Mouse (Mus musculus) heart, adult 2 months (tissue): ENCODE data around the gene Pdpr. TPM values are rescaled to one million over a fixed set of nuclear protein-coding genes. Genes with fewer than 3 reads are reported as not detected.

Experiments used
- DNase-seq, 2 experiments: peaks; one replicate each; pipeline ENCODE4 v3.0.0; 2021
- H3K27ac ChIP-seq: fragments of 200-600 bp; 2 replicates; pipeline ENCODE4 v1.8.1; 2022
- H3K27me3 ChIP-seq: fragments of 200-500 bp; 2 replicates; pipeline ENCODE4 v1.6.1; 2012; ENCODE audit warnings: mild to moderate bottlenecking, low read length, inconsistent platforms, mixed read lengths; ENCODE audit not compliant: control insufficient read depth, insufficient read depth
- H3K36me3 ChIP-seq: fragments of 200-500 bp; 2 replicates; pipeline ENCODE4 v1.6.1; 2012; ENCODE audit warnings: low read length, inconsistent platforms; ENCODE audit not compliant: control insufficient read depth, insufficient read depth
- H3K4me1 ChIP-seq: fragments of 200-500 bp; 2 replicates; pipeline ENCODE4 v1.6.1; 2011; ENCODE audit warnings: low read length; ENCODE audit not compliant: control insufficient read depth, insufficient read depth
- H3K4me3 ChIP-seq: fragments of 200-600 bp; 2 replicates; pipeline ENCODE4 v1.8.1; 2022
- H3K79me2 ChIP-seq: fragments of 200-500 bp; replicated peaks from 2 replicates; pipeline ENCODE4 v1.6.1; 2012; ENCODE audit warnings: mild to moderate bottlenecking, inconsistent platforms, low read length, moderate library complexity, mixed read lengths; ENCODE audit not compliant: control insufficient read depth, insufficient read depth
- H3K9ac ChIP-seq: fragments of 200-500 bp; 2 replicates; pipeline ENCODE4 v1.6.1; 2012; ENCODE audit warnings: low read depth, mild to moderate bottlenecking, control low read depth, inconsistent platforms, low read length, mixed read lengths
- CTCF ChIP-seq: fragments of 200-600 bp; IDR thresholded peaks from 2 replicates; pipeline ENCODE4 v1.8.1; 2022; ENCODE audit warnings: antibody characterized with exemption, mild to moderate bottlenecking, moderate library complexity
- EP300 ChIP-seq: fragments of 200-500 bp; IDR thresholded peaks from 2 replicates; pipeline ENCODE4 v1.6.1; 2011; ENCODE audit warnings: low read depth, low read length, control low read depth; ENCODE audit not compliant: insufficient read depth
- POLR2A ChIP-seq: fragments of 200-500 bp; IDR thresholded peaks from 2 replicates; pipeline ENCODE4 v1.6.1; 2011; ENCODE audit warnings: mild to moderate bottlenecking, low read depth, low read length, control low read depth; ENCODE audit not compliant: insufficient read depth
- WGBS: fragments of 180-500 bp; shearing (Covaris S2); methylation state at CpG from one replicate; pipeline ENCODE4 v1.1.7; 2018; 5-methylcytosine and 5-hydroxymethylcytosine counted together
- intact Hi-C: fragments of 180-260 bp; cut with DNase I; formaldehyde crosslinking; loops from one replicate; pipeline ENCODE4 v1.15.1; 2025
- long read RNA-seq: library from polyadenylated mRNA; stranded (forward); transcript quantifications from one replicate; pipeline ENCODE4 v2.0.0, GENCODE M21; 2021
- polyA plus RNA-seq: library from polyadenylated mRNA; depleted of rRNA; stranded (reverse); fragments of >200 nt; gene quantifications from 2 replicates; pipeline ENCODE4 v1.2.3, GENCODE M21; 2012; rRNA removed
- total RNA-seq, 2 experiments: library from RNA; stranded (reverse); gene quantifications; 2 replicates each; pipeline ENCODE4 v1.2.3; 2021

The Pdpr gene
- total RNA-seq = 100 to 1,000 TPM in 1 of 2 experiments, 10 to 100 TPM in 1; 88.3 to 114 TPM
- 28.5 and 55.3 TPM in 2 replicates for polyA plus RNA-seq
- long read RNA-seq, full-length matches to known transcripts = 5 of 42 reads
- long read RNA-seq, partial matches to known transcripts = 3 of 42 reads
- long read RNA-seq, other reads (novel, unspliced or antisense) = 34 of 42 reads

- Histone ChIP-seq H3K4me3 (peak within 1 kb of the TSS; percentile 92), H3K79me2 (no peaks in the 10 kb centered on the region; the same call in none of the 2 replicates), H3K27ac (peak within 1 kb of the TSS; percentile 97), H3K9ac (peak within 1 kb of the TSS; percentile 91), H3K4me1 (peaks cover 5% of the 10 kb centered on the region), H3K27me3 (no peaks in the 10 kb centered on the region), H3K36me3 (peaks cover 5% of the 10 kb centered on the region; the same call in 1 of the 2 replicates)
- 6% methylated on average over 66 of the region's 72 CpGs for WGBS
- TF ChIP-seq POLR2A (peak; percentile 75), EP300 (no peak), CTCF (no peak)
- DNase-seq = peak; percentile 95 to 96
- intact Hi-C loops = loop anchor here (2.0 kb wide), 1 partner anchor 37 kb away; the partner anchor contains the start of gene Exosc6
Measured at GRCm38 (mm10) chr8:111093865-111094718, at the start of gene Pdpr. Gene Pdpr, plus strand, starts transcription at chr8:111094630.

- WGBS = 96% methylated on average over 2 of the region's 2 CpGs
Measured at GRCm38 (mm10) chr8:111048694-111049093, 45.7 kb upstream of the Pdpr start.

DNA sequence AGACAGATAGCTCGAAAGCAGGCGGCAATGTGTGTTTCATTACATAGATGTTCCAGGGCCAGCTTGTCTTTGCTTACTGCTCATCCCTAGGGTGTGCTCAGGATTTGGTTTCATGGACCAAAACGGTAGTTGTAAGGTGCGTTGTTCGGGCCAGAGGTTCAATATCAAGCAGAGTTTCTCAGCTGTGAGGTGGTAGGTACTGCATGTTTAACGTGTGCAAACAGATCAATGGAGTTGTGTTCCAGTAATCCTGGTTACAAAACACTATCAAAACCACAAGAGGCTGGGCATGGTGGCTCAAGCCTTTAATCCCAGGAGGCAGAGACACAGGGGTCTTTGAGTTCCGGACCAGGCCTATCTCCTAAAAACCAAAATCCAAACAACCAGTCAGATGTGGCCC, 45.3 kb upstream of the Pdpr start:
- Histone ChIP-seq H3K27ac (no peak overlapping the region), H3K4me1 (no peaks in the 10 kb centered on the region), H3K9ac (no peak overlapping the region), H3K79me2 (no peaks in the 10 kb centered on the region), H3K4me3 (no peak overlapping the region), H3K36me3 (no peaks in the 10 kb centered on the region), H3K27me3 (no peaks in the 10 kb centered on the region)
- DNase-seq = no peak
- TF ChIP-seq POLR2A = no peak
- TF ChIP-seq CTCF = no peak
- intact Hi-C loops = no loop called here
- WGBS = 95% methylated on average over 7 of the region's 7 CpGs

More at GRCm38 (mm10) chr8:111048694-111049093, 45.7 kb upstream of the Pdpr start:
- no peaks in the 10 kb centered on the region for H3K27me3 ChIP-seq
- no peaks in the 10 kb centered on the region for H3K4me1 ChIP-seq
- intact Hi-C loops = no loop called here
- no peak overlapping the region for H3K4me3 ChIP-seq
- DNase-seq = no peak
- no peak overlapping the region for H3K27ac ChIP-seq
- no peaks in the 10 kb centered on the region for H3K36me3 ChIP-seq
- TF ChIP-seq POLR2A (no peak), EP300 (no peak), CTCF (peak; percentile 31; the same call in 1 of the 2 replicates)
- H3K79me2 ChIP-seq = no peaks in the 10 kb centered on the region
- no peak overlapping the region for H3K9ac ChIP-seq

GRCm38 (mm10) chr8:111053827-111054518, 40.5 kb upstream of the Pdpr start:
- no peaks in the 10 kb centered on the region for H3K4me1 ChIP-seq
- WGBS = 76% methylated on average over 12 of the region's 12 CpGs
- H3K27me3 ChIP-seq = no peaks in the 10 kb centered on the region
- H3K27ac ChIP-seq = no peak overlapping the region
- DNase-seq = peak; percentile 38 to 43
- TF ChIP-seq EP300 (no peak), POLR2A (no peak), CTCF (no peak)
- H3K9ac ChIP-seq = no peak overlapping the region
- intact Hi-C loops = no loop called here
- H3K36me3 ChIP-seq = no peaks in the 10 kb centered on the region
- no peaks in the 10 kb centered on the region for H3K79me2 ChIP-seq
- no peak overlapping the region for H3K4me3 ChIP-seq

- Histone ChIP-seq H3K79me2 (no peaks in the 10 kb centered on the region), H3K4me3 (no peak overlapping the region), H3K4me1 (no peaks in the 10 kb centered on the region), H3K36me3 (no peaks in the 10 kb centered on the region), H3K27me3 (no peaks in the 10 kb centered on the region), H3K27ac (no peak overlapping the region), H3K9ac (no peak overlapping the region)
- WGBS = 82% methylated on average over 17 of the region's 17 CpGs
- intact Hi-C loops = no loop called here
- TF ChIP-seq EP300 (no peak), CTCF (no peak), POLR2A (no peak)
- no peak for DNase-seq
Measured at GRCm38 (mm10) chr8:111055031-111055634, 39.3 kb upstream of the Pdpr start.
